Mouse (Mus musculus): Measurements from ENCODE around the gene Stk32b.

Gene Stk32b

DNA sequence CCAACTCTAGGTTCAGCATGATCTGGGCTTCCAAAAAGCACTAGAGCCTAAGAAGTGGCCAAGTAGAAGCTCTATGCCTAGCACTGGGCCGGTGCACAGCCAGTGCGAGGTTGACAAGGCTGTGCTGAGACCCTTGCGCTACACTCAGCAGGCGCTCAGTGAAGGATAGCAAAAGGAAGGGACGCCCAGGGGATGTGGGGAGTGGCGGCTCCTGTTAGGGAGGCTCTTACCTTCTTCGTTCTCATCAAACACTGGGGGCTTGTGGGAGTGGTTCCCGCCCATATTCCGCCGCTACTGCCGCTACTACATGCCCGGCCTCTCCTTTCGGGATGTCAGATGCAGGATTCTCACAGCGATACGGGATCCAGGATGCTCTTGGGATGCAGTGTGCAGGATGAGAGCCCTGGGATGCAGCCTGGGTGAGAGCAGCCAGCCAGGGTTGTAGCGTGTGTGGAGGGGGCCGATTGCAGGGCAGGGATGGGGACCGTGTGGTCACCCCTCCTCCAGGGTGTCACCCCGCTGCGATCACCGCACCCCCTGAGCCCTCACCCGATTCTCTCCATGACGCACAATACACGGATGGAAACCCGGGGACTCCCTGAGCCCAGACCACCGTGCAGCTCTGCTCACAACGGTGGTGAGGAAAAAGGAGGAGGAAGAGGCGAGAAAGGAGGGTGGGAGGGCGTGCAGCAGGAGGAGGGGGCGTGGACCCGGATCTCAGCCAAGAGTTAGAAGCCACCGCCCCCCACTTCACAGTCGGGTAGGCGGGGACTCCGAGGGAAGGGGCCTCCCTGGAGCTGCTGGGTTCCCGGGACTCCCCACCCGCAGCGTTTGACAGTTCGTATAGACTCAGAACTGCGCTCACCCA lies at the start of gene Stk32b:
Stk32b (minus strand) TSS at position 667 of the 868 bp plus-strand sequence.
- peak; percentile 9 for DNase-seq

DNA sequence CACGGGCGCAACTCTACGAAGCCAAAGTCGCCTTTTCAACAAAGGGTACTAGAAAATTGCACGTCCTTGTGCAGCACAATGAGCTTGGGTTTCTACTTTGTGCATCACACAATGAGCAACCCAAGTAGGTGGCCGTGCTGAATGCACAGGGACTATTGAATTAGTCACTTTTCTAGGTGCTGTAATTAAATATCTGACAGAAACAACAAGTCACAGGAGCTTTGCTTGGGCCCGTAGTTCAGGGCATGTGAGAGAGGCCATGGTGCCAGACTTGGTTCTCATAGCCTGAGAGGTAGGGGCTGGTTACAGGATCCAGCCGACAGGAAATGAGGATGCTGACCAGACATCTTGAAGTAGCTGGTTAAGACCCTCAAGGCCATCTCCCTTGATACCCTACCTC lies 48.9 kb upstream of the Stk32b start:
- DNase-seq, result no peak

DNA sequence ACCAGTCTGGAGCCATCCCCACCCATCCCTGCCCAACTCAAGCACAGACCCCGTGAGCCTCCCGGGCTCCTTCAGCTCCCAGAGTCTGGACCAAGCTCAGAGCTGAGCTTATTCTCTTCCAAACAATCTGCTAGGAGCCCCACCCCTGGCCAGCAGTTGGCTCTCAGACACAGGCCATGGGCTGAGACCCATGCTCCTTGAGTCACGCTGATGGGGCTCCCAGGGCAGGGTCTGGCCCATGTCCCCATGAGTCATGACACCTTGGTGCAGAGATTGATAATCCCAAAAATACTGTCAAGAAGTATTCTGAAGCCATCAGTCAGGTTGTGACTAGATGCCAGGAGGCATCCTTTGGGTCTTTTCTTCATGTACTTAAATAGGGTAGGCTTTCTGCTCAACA lies 45.1 kb upstream of the Stk32b start:
- DNase-seq, result no peak

DNA sequence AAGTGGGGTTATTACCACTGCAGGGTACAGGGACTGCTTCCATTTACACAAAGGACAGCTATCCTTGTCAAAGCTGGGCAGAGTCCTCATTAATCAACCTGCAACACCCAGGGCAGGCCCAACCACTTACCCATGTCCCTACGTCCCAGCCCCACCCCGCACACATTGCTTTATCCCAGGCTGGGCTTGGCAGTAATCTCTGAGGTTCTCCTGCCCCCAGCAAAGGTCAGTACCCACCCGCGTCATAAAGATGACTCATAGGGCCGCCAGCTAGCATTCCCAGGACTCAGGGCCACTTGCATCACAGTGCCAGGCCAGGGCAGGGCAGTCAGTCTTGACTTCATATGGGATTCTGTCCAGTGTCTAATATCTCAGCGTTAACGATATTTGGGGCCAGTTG lies 36.4 kb upstream of the Stk32b start:
- DNase-seq, result no peak

DNA sequence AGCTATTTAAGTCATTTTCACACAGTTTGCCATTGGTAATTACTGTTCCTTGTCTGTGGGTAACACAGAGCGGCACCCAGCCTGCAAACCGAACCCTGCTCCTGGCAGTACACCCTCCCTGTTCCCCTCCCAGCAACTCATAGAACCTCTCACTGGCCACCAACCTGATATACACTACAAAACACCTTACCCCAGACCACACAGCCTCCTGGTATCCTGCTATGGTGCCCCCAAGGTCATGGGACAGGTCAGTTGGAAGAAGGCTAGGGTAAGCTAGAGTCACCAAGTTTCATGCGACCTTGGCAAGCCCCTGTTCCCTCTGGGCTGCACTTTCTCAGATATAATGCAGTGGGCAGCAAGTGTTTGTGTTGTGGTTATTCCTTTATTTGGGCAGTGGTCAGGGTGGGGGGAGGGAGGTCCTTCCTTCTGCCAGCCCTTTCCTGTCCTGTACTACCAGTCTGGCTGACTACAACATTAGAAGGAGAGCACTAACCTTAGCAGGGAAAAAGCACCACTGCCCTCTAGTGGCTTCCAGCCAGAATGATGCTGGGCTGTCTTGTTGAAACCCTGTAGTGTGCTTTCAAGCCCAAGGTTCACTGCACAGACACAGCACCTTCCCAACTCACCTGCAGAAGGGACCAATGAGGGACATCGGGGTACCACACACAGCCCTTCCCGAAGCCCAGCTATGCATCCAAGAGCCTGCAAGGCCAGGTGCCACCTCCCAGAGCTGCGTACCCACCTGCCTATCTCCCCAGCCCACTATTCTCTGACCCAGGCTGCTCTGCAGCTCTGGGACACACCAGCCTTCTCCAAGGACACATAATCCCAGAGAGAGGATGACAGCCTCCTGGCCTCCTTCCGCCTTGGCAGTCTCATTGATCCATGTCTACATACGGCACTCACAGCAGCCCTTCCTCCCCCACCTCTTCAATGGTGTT lies 35.3 kb upstream of the Stk32b start:
- DNase-seq, result peak; percentile 47

DNA sequence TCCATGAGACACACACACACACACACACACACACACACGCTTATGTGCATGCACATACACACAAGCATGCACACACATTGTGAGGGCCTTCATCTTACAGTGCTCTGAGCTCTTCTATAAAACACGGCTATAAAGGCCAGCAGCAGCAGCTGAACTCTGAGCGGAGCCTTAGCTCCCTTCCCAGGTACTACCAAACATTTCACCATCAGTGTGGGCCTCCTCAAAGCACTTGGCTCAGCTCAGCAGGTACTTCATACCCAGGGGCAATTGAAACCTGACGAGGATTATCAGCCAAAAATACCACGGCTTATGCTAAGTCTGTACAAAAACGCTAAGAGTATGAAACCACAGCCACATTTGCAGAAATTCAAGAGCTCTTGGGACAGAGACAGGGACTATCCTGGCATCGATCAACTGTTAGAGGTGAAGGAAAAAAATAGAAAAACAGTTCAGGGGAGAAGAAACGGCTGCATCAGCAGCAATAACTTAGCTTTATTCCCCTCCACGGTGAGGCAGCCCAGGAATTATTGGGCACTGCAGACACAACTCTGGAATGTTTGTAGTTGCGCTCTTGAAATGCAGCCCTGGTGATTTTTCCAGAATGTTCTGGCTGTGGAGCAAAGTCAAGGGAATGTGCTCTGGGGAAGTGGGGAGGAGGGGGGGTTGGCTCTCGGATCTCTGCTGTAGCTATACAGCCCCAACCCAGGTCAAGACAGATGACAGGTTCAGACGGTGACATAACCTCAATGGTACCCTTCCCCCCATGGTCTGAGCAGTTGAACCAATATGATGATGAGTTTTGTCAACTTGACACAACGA lies 27.1 kb upstream of the Stk32b start:
- no peak for DNase-seq

DNA sequence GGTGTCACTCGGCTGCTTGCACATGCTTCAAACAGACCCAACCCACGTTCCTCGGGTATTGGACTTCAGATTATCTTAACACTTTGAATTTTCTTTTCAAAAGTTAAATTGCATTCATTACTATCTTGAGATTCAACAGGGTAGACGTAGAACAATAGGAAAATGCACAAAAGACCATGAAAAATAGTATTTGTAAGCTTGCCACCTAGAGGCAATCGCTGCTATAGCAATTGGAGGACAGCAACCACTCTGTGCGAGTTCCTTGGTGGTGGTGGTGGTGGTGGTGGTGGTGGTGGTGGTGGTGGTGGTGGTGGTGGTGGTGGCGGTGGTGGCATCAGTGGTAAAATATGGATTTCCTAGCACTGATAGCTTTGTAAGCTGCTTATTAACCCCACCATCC lies 19.2 kb upstream of the Stk32b start:
- no peak for DNase-seq

DNA sequence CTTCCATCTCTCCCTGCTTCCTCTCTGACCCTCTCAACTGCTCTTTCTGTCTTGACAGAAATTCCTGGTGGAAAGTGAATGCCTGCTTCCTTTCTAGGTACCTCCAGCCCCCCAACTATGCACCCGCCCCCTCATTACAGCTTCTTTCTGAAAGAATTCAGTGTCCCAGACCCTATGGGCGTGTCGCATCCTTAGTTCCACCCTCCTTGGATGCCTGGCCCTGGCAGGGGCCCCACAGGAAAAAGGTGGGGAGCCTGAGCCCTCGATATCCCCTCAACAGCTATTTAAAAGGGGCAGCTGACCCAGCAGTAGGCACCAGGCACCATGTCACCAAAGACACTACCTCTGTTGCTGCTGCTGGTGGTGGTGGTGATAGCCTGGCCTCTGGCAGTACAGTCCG lies 18.3 kb upstream of the Stk32b start, which contains the start of gene Cytl1:
Cytl1 (plus strand) TSS at position 296 of the 400 bp plus-strand sequence.
- DNase-seq, result no peak

DNA sequence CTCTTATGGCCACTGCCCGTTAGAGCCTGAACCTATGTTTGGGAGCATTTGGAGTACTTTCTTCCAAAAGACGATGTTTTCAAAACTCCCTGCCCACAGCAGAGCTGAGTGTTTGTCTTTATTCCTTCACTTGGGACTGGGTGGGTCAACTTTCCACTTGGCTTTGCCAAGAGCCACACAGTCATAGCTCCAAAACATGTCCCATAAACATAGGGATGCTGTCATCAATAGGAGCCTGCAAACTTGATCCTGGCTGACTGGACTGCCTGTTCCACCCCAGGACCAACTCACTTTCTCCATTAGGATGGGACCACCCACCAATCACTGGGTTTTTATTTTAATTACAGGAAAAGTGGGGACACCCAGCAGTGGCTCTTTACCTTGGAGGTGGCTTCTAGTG lies 13.8 kb upstream of the Stk32b start:
- DNase-seq, result no peak

DNA sequence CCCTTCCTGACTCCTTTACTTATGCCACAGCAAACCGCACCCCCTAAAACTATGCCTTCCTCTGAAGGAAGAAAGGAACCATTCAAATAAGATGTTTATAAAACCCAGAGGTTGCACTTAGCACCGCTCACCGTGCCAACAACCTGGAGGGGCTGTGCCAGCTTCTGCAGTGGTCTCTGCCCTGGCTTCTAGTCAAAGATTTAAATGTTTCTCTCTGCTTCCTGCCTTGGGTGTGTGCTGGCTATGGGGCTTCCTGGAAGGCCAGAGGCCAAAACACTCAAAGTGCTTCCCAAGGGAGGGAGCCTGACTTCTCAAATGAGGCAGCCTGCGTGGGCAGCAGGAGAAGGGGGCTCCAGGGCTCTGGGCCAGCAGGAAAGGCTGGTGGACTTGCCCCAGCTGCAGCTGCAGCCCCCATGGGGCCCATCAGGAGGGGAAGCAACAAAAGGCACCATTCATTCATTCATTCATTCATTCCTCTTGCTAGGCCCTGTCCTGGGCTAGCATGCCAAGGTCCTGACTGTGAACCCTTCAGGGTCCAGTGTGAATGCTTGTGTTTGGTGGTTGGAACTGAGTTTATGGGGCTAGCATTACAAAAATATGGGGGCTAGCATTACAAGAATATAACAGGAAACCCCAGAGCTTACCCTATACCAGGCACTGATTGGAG lies 8.4 kb upstream of the Stk32b start:
- no peak for DNase-seq

DNA sequence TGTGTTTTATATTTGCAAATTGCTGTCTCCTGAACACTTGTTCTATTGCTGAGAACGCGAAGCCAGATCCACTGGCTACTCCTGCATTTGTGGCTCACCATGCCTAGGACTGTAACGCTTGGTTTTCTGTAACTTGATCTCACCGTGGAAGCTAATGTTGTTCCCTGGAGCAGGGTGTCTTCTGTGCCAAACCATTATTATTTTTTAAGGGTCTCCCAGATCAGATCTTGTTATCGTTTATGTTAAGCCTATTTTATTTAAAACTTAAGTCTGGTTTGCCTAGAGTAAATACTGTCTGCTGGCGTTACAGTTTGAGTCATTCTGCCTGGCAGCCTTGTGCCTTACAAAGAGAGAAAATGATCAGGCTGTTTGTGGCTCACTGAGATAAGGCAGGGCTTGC lies 3.7 kb upstream of the Stk32b start:
- DNase-seq, result no peak

DNA sequence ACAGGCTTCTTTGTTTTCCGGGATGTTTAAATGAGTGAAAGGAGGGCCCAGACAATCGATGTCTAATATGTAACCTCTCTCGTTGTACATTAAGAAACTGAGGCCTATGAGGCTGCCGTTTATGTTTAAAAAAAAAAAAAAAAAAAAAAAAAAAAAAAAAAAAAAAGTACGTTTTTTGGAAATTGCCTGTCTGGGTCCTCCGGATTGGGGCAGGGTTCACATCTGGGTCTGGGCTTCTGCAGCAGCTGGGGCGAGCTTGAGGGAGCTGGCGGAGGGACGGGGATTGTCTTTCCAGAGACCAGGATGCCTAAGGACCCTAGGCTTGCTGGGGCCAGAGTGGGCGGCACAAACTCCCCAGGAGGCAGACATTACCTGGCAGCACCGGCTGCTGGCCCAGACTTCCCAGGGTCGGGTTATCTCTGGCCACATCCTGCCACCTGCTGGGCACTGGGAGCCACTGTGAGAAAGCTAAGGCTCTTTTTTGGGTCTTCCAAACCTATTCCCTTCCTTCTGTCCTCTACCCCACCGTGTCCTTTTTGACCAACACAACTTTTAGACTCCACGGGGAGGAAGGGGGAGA lies 503 bp upstream of the Stk32b start:
- DNase-seq, result peak; percentile 16

DNA sequence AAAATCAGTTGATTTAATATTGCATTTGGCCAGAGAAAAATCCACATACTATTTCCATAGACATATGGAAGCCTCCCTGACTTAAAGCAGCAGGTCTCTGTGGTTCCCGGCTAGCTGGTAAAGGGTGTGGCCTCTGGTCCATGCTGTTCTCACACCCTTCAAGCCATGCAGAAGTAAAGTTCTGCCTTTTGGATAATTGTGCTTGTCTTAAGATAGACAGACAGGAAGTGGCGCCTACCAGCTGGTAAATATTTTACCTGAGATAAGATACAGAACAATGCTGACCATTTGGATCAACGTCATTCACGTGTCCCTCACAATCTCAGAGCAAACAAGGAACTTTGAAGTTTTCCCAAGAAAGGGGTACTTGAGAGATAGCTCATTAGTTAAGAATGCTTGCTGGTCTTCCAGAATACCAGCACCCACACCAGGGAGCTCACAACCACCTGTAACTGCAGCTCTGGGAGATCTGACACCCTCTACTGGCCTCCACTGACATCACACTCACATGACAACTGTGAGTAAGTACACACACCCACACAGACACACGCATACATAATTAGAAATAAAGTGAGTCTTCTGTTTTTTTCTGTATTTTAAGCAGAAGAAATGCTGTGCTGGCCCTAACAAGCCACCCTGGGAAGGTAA lies 7.6 kb downstream of the Stk32b start:
- no peak for DNase-seq

DNA sequence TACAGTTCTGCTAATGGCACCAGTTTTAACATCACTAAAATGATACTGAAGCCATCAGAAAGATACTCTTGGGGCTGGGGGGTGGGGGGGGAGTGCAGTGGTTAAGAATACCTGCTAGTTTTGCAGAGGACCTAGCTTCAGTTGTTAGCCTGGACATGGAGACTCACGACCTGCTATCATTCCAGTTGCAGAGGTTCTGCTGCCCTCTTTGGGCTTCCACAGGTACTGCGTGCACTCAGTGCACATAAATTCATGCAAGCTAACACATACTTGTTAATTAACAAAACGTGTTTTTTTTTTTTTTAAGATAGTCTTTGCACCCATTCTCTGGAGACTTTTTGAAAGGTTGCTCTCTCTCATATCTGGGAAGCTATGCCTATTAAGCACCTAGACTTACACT lies 8.8 kb downstream of the Stk32b start:
- DNase-seq, result peak; percentile 8

DNA sequence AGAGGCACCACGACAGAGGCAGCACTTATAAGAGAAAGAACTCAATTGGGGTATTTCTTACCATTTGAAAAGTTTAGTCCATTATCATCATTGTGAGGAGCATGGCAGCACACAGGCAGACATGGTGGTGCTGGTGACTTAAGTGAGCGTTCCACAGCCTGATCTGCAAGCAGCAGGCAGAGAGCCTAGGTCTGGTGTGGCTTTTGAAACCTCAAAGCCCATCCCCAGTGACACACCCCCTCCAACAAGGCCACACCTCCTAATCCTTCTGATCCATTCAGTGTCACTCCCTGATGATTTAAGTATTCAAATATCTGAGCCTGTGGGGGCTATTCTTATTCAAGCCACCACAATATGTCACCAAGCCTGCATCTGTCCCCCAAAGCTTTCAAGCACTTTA lies 12.0 kb downstream of the Stk32b start:
- DNase-seq, result no peak

DNA sequence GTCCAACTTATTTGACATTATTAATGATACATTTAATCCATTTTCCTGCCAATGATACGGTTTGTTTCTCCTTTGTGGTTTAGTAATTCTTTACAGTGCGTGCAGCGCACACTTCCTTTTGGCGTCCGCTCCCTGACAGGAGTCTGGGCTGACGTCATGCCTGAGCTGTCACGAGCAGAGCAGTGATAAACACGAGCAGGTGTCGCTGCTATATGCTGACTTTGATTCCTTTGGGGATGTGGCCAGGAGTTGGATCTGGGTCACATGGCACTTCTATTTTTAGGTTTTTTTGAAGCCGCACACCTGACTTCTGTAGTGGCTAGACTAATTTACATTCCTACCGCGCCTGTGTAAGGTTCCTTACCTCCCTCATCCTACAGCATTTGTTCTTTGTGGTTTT lies 17.2 kb downstream of the Stk32b start:
- DNase-seq, result peak; percentile 10

DNA sequence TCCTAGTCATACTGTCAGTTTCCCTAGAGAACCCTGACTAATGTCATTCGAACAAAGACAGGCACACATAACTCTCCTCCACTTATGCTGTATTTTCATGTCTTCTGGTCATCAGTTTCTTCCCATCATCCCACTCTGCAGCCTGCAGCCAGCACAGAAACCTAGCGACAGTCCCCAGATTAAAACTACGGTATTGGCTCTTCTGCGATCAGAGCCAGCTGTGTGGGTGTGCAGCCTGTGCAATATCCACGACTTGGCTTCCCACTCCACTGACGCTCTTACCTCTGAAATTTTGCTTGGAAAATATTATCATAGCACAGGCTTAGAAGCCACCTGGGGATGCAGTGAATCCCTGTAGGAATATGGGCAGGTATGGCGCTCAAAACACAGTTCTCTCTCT lies 19.7 kb downstream of the Stk32b start:
- no peak for DNase-seq

DNA sequence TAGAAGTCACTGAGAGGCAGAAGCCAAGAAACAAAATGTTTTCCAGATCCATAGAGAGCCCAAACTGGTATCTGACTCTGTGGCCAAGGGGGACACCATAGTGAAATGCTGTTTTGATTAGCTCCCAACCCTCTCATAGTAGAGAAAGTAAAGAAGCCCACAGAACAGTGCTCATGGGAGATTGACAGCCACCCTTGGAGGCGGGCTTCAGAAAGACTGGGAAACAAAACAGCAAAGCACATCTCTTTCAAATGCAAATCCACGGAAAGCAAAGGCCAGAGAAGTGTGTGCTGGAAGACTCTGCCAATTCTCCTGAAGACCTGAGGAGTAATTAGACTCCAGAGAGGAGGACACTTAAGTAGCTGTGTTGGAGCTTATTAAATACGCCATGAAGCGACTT lies 21.2 kb downstream of the Stk32b start:
- no peak for DNase-seq

DNA sequence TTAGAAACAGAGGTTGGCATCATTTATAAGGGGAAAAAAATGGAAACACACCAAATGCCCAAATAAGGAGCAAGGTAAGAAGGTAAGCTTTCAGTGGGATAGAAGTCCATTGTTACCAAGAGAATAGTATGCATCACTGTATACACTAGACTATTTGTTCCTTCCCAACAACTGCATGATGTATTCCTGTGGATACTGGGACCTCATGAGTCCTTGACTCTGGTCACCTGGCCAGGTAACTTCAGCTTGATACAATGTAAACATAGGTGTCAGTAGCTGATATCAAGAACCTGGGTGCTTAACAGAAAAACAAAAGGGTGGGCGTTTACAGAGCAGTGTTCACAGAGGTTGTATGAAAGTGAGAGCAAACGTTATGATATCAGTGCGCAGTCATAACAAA lies 24.2 kb downstream of the Stk32b start:
- no peak for DNase-seq

DNA sequence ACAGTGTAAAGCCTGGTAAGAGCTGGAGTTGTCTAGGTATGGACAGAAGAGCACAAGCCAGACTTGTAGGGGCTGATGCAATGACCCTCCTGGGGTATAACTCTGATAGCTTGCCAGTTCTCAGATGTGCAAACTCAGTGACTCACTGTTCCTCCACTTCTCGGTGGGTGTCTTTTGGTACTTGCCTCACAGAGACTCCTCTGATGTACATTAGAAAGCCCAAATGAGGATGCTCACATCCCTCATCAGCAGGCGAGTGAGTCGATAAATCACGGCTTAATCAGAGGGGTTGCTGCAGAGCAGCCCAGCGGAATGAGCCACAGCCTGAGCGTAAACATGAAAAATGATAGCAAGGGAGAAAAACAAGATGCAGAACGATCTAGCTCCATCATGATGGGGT lies 46.2 kb downstream of the Stk32b start:
- DNase-seq, result no peak

DNA sequence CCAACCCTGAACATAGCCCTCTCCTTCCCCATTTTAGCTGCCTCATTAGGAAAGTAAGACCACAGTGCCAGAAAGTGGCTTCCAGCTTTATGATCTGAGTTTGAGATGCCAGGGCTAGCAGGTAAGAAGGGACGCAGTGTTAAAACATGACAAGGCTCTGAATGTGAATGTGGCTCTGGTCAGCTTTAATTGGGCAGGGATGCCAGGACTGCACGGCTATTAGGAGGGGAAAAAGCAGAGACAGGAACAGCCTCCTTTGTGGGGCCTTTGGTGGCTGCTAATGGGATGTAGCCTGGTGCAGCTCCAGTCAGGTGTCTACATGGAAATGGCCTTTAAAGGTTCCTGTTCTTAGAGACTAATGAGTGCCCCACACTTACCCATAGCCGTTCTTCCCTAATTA lies 52.0 kb downstream of the Stk32b start:
- no peak for DNase-seq

DNA sequence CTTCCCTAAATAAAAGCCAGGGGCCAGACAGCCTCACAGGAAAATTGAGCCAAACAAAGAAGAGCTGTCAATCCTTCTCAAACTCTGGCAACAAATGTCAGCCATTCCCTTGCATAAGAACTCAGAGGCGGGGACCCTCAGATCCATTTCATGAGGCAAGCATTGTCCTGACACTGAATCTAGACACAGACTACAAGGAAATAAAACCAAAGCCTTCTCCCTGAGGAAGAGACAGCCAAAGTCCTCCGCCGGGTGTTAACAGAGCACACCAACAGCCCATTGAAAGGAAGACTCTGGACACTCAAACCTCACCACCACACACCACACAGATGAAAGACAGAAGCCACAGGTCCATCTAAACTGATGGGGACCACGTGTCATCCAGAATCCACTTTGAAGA lies 57.8 kb downstream of the Stk32b start:
- DNase-seq, result no peak

Data from thymus, postnatal 4 days (tissue).